Comparison of ENCODE assay signal across 13 mouse cellular contexts in genomic region chr1:78649269-78650061, GRCm38 (mm10). TPM values are rescaled to one million over a fixed set of nuclear protein-coding genes. Genes with fewer than 3 reads are reported as not detected.
DNase-seq lines count a peak whose midpoint lies in the region; ATAC-seq and TF ChIP-seq lines count a peak whose summit lies in the region.
"Had no signal": no experiment of that assay in that cellular context is flagged by ENCODE, and none has a peak within 500 bp of the region (broad histone marks: within the 10 kb centered on the region; RNA-seq: fewer than 3 reads in every experiment).

No protein-coding gene starts in this region.

- TF ChIP-seq POLR2A in cerebellum, adult 2 months (IDR thresholded peaks at IDR 0.05; ENCODE audit: borderline replicate concordance, insufficient read depth, low read length), result no peak

- 0 out of 2 replicates have a peak, but pooled peaks cover 3% of the 10 kb centered on the region for H3K4me1 ChIP-seq in heart, embryonic 10.5 days
- peaks cover 16% of the 10 kb centered on the region for H3K4me1 ChIP-seq in midbrain, embryonic 10.5 days
- no peaks in the 10 kb centered on the region for H3K4me1 ChIP-seq in midbrain, embryonic 16.5 days (ENCODE audit: control insufficient read depth, insufficient read depth, low read length)
- no peaks in the 10 kb centered on the region; the same call in 1 of the 2 replicates for H3K4me1 ChIP-seq in midbrain, embryonic 15.5 days
- no peaks in the 10 kb centered on the region for H3K4me1 ChIP-seq in cerebellum, adult 2 months (ENCODE audit: control insufficient read depth, insufficient read depth, low read length)

- H3K27ac ChIP-seq in heart, embryonic 10.5 days, result peak overlapping the region; percentile 56; the same call in 1 of the 2 replicates
- peak overlapping the region; percentile 64 for H3K27ac ChIP-seq in midbrain, embryonic 10.5 days (replicated peaks)
- no peak overlapping the region for H3K27ac ChIP-seq in midbrain, embryonic 16.5 days (ENCODE audit: low read length)
- no peak overlapping the region for H3K27ac ChIP-seq in midbrain, embryonic 15.5 days
- no peak overlapping the region for H3K27ac ChIP-seq in cerebellum, adult 2 months (ENCODE audit: insufficient read depth, low read length)
- H3K27ac ChIP-seq: hindbrain, embryonic 14.5 days; limb, embryonic 12.5 days had no signal

- no peaks in the 10 kb centered on the region for H3K9me3 ChIP-seq in heart, embryonic 10.5 days
- no peaks in the 10 kb centered on the region for H3K9me3 ChIP-seq in midbrain, embryonic 10.5 days (replicated peaks)
- H3K9me3 ChIP-seq in midbrain, embryonic 16.5 days (replicated peaks; ENCODE audit: control insufficient read depth, low read length, poor library complexity, severe bottlenecking), result no peaks in the 10 kb centered on the region
- H3K9me3 ChIP-seq in midbrain, embryonic 15.5 days, result no peaks in the 10 kb centered on the region
- H3K9me3 ChIP-seq: limb, embryonic 12.5 days; megakaryocyte, embryonic 14.5 days had no signal

- H3K4me2 ChIP-seq in midbrain, embryonic 16.5 days (ENCODE audit: low read length), result no peak overlapping the region
- no peak overlapping the region for H3K4me2 ChIP-seq in midbrain, embryonic 15.5 days
- H3K4me2 ChIP-seq: hindbrain, embryonic 14.5 days; limb, embryonic 12.5 days had no signal

- no peaks in the 10 kb centered on the region for H3K36me3 ChIP-seq in heart, embryonic 10.5 days
- no peaks in the 10 kb centered on the region for H3K36me3 ChIP-seq in midbrain, embryonic 10.5 days
- no peaks in the 10 kb centered on the region for H3K36me3 ChIP-seq in midbrain, embryonic 16.5 days (ENCODE audit: control insufficient read depth, insufficient read depth, low read length)
- no peaks in the 10 kb centered on the region for H3K36me3 ChIP-seq in midbrain, embryonic 15.5 days (replicated peaks)
- H3K36me3 ChIP-seq: limb, embryonic 12.5 days had no signal

- no peak for DNase-seq in heart, embryonic 10.5 days (ENCODE audit: low spot score)
- DNase-seq in heart, postnatal 4 days, result no peak
- DNase-seq in midbrain, embryonic 10.5 days (ENCODE audit: low spot score), result no peak
- peak; percentile 54 for DNase-seq in embryo, embryonic 9.5 days (ENCODE audit: extremely low spot score)
- DNase-seq in lung, postnatal 4 days, result no peak
- DNase-seq in cerebellum, adult 2 months, result no peak
- DNase-seq: cerebellum, postnatal 36 days had no signal

- 55% methylated on average over 6 of the region's 6 CpGs for WGBS in heart, embryonic 10.5 days
- WGBS in midbrain, embryonic 10.5 days, result 41% methylated on average over 6 of the region's 6 CpGs
- 35% methylated on average over 6 of the region's 6 CpGs for WGBS in midbrain, embryonic 16.5 days
- whole genome bisulfite sequencing in midbrain, embryonic 15.5 days, result 42% methylated on average over 6 of the region's 6 CpGs
- WGBS in cerebellum, adult 2 months, result 61% methylated on average over 6 of the region's 6 CpGs

- H3K27me3 ChIP-seq in heart, embryonic 10.5 days (ENCODE audit: insufficient read depth, poor library complexity, severe bottlenecking), result no peaks in the 10 kb centered on the region
- no peaks in the 10 kb centered on the region for H3K27me3 ChIP-seq in midbrain, embryonic 10.5 days (ENCODE audit: low read depth, poor library complexity, severe bottlenecking)
- H3K27me3 ChIP-seq in midbrain, embryonic 16.5 days (ENCODE audit: control insufficient read depth, insufficient read depth, low read depth, low read length), result no peaks in the 10 kb centered on the region
- H3K27me3 ChIP-seq in midbrain, embryonic 15.5 days (replicated peaks), result no peaks in the 10 kb centered on the region
- no peaks in the 10 kb centered on the region for H3K27me3 ChIP-seq in cerebellum, adult 2 months (ENCODE audit: control insufficient read depth, insufficient read depth, low read length)
- H3K27me3 ChIP-seq: limb, embryonic 12.5 days had no signal

- TF ChIP-seq CTCF in cerebellum, adult 2 months (IDR thresholded peaks at IDR 0.05; ENCODE audit: borderline replicate concordance, insufficient read depth, low read depth, low read length), result no peak

- no peak overlapping the region for H3K4me3 ChIP-seq in heart, embryonic 10.5 days
- H3K4me3 ChIP-seq in midbrain, embryonic 10.5 days, result no peak overlapping the region
- H3K4me3 ChIP-seq in midbrain, embryonic 16.5 days (ENCODE audit: low read depth, low read length), result no peak overlapping the region
- no peak overlapping the region for H3K4me3 ChIP-seq in midbrain, embryonic 15.5 days
- H3K4me3 ChIP-seq in cerebellum, adult 2 months (replicated peaks; ENCODE audit: insufficient read depth, low read depth, low read length), result no peak overlapping the region
- H3K4me3 ChIP-seq: limb, embryonic 12.5 days; megakaryocyte, embryonic 14.5 days had no signal

- no peak for ATAC-seq in midbrain, embryonic 16.5 days
- ATAC-seq in midbrain, embryonic 15.5 days (replicated peaks), result peak; percentile 52; the same call in 1 of the 2 replicates
- ATAC-seq: activated CD4-positive, CD25-positive, alpha-beta regulatory T cell, adult 4 months had no signal

- H3K9ac ChIP-seq in midbrain, embryonic 16.5 days (ENCODE audit: low read depth, low read length), result no peak overlapping the region
- no peak overlapping the region for H3K9ac ChIP-seq in midbrain, embryonic 15.5 days
- H3K9ac ChIP-seq: hindbrain, embryonic 14.5 days; limb, embryonic 12.5 days had no signal

RNA-seq across cellular contexts. Expression of gene Acsl3, which starts 8.2 kb away (rescaled TPM):
- polyA plus RNA-seq in heart, embryonic 10.5 days (2016; fragmentation: Nextera tagmentation; extraction: Ambion mirVana), result 56.7 and 61.8 TPM in 2 replicates
- 10 to 100 TPM; 26.2 to 26.8 TPM for total RNA-seq in heart, postnatal 4 days (2021)
- 82.3 and 86.2 TPM in 2 replicates for polyA plus RNA-seq in midbrain, embryonic 10.5 days (2016; fragmentation: Nextera tagmentation; extraction: Ambion mirVana)
- polyA plus RNA-seq in midbrain, embryonic 16.5 days (2015; fragmentation: Nextera tagmentation; extraction: Ambion mirVana), result 111 and 120 TPM in 2 replicates
- polyA plus RNA-seq in midbrain, embryonic 15.5 days (2015; fragmentation: Nextera tagmentation; extraction: Ambion mirVana), result 98.9 and 106 TPM in 2 replicates
- 89.9 and 91.8 TPM in 2 replicates for polyA plus RNA-seq in cerebellum, adult 2 months (2012; rRNA removed)

RNA-seq across cellular contexts. Expression of gene Utp14b, which starts 8.4 kb away (rescaled TPM):
- 2.7 and 3.1 TPM in 2 replicates for polyA plus RNA-seq in heart, embryonic 10.5 days (2016; fragmentation: Nextera tagmentation; extraction: Ambion mirVana)
- 1 to 10 TPM; 4.7 to 4.9 TPM for total RNA-seq in heart, postnatal 4 days (2021)
- 3.6 and 3.8 TPM in 2 replicates for polyA plus RNA-seq in midbrain, embryonic 10.5 days (2016; fragmentation: Nextera tagmentation; extraction: Ambion mirVana)
- 1.6 and 1.8 TPM in 2 replicates for polyA plus RNA-seq in midbrain, embryonic 16.5 days (2015; fragmentation: Nextera tagmentation; extraction: Ambion mirVana)
- polyA plus RNA-seq in midbrain, embryonic 15.5 days (2015; fragmentation: Nextera tagmentation; extraction: Ambion mirVana), result 1.8 and 2.2 TPM in 2 replicates
- polyA plus RNA-seq in cerebellum, adult 2 months (2012; rRNA removed), result 6.2 and 6.5 TPM in 2 replicates

Comparison
In these comparisons a context has a peak if more than half of its experiments do, and no peak if none do; other contexts are left out.
1. H3K27ac ChIP-seq: peak in heart, embryonic 10.5 days (single experiment) and midbrain, embryonic 10.5 days (single experiment); none in midbrain, embryonic 16.5 days (single experiment), midbrain, embryonic 15.5 days (single experiment) and cerebellum, adult 2 months (single experiment).